Mouse (Mus musculus): ENCODE data around the gene Ttc7b. TPM values are rescaled to one million over a fixed set of nuclear protein-coding genes. Genes with fewer than 3 reads are reported as not detected.

Ttc7b gene
- polyA plus RNA-seq, 1 experiment from 2014 or later = 6.6 TPM

DNA sequence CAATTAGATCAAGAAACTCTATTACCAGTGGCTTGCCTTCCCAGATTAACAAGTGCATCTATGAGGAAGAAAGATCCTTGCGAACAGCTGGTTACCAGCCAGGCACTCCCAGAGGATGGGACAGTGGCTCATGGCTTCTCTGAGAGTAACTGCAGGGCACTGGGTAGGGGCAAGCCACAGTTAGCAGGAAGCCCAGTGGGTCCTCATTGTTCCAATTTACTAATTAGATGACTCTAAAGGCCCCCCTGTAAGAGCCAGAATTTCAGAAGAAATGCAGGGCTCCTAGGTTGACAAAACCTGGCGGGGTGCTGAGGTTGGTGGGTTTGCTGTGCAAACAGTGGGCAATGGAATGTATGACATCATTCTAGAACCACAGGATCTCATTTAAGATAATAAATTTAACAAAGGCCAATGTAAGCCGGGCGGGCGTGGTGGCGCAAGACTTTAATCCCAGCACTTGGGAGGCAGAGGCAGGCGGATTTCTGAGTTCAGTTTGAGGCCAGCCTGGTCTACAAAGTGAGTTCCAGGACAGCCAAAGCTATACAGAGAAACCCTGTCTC is 179.6 kb downstream of the Ttc7b start:
- no peak overlapping the region for H3K4me3 ChIP-seq (ENCODE audit: low read depth, low read length)
- DNase-seq (ENCODE audit: low spot score) (no peak), ATAC-seq (no peak)
- H3K4me2 ChIP-seq (replicated peaks; ENCODE audit: low read depth, low read length) = no peak overlapping the region
- no peaks in the 10 kb centered on the region for H3K9me3 ChIP-seq (ENCODE audit: low read length)
- H3K36me3 ChIP-seq (ENCODE audit: insufficient read depth, low read length) = 0 out of 2 replicates have a peak, but pooled peaks cover 9% of the 10 kb centered on the region
- 88% methylated on average over 7 of the region's 7 CpGs for WGBS
- no peak overlapping the region for H3K27ac ChIP-seq (ENCODE audit: low read length)
- no peaks in the 10 kb centered on the region for H3K27me3 ChIP-seq (replicated peaks; ENCODE audit: insufficient read depth, low read length)
- TF ChIP-seq CTCF (IDR thresholded peaks at IDR 0.05) (no peak), EP300 (IDR thresholded peaks at IDR 0.05) (no peak)
- H3K4me1 ChIP-seq (ENCODE audit: insufficient read depth, low read depth, low read length) = no peaks in the 10 kb centered on the region
- no peak overlapping the region for H3K9ac ChIP-seq (replicated peaks; ENCODE audit: low read depth)

DNA sequence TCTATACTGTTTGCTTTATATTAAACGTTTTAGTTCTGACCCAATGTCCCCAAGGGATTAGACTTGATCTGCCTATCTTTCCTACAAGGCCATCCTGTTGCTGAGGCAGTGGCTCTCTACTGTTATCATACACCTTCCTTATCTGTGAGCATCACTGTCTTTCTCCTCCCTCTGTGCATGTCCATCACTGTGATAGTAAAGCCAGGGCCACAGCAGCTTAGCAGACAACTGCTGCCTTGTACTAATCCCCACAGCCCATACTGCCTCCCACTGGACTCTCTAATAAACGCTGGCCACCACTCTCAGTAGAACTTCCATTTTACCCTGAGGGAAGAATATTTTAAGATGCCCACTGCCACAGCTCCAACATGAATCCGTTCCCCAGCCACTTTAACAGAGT is 182.6 kb downstream of the Ttc7b start:
- Histone ChIP-seq H3K4me3 (ENCODE audit: low read depth, low read length) (no peak overlapping the region), H3K4me2 (replicated peaks; ENCODE audit: low read depth, low read length) (no peak overlapping the region), H3K27ac (ENCODE audit: low read length) (no peak overlapping the region), H3K27me3 (replicated peaks; ENCODE audit: insufficient read depth, low read length) (no peaks in the 10 kb centered on the region), H3K9me3 (ENCODE audit: low read length) (no peaks in the 10 kb centered on the region), H3K4me1 (ENCODE audit: insufficient read depth, low read depth, low read length) (no peaks in the 10 kb centered on the region), H3K36me3 (ENCODE audit: insufficient read depth, low read length) (no peaks in the 10 kb centered on the region), H3K9ac (replicated peaks; ENCODE audit: low read depth) (no peak overlapping the region)
- TF ChIP-seq EP300 (IDR thresholded peaks at IDR 0.05) = no peak
- peak; percentile 62 for TF ChIP-seq CTCF (IDR thresholded peaks at IDR 0.05)
- DNase-seq (ENCODE audit: low spot score) (peak; percentile 32), ATAC-seq (peak; percentile 47; the same call in 1 of the 2 replicates)
- WGBS = 57% methylated on average over 3 of the region's 3 CpGs

DNA sequence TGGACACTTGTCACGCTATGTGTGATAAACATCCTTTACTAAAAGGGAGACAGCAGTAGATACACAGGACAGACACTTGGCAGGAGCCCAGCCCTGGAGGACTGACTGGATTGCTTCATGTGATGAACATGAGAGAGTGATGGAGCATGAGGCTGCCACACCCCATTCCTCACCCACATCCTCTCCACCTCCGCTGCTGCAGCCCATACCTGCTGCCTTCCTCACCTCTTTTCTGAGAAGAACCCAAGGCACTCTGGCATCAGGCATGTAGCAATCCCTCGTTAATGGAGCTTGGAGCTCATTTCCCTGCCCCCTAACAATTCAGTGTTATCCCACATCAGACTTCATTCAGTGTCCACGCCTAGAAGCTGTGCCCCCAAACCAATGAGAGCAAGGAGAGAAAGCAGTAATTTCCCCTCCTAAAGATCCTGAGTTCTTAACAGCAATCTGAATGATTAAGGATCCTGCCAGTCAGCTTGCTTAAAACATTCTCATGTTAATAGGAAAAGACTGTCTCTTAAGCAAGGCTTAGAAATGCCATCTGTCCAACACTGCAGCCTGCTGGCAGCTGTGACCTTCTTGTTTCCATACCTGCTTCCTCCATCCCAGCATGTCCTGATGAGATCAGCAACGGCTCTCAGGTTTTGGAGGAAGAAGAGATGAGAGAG is 183.1 kb downstream of the Ttc7b start:
- DNase-seq (ENCODE audit: low spot score) (peak; percentile 54), ATAC-seq (peak; percentile 46; the same call in 1 of the 2 replicates)
- 59% methylated on average over 5 of the region's 5 CpGs for WGBS
- H3K9ac ChIP-seq (replicated peaks; ENCODE audit: low read depth) = no peak overlapping the region
- H3K27ac ChIP-seq (ENCODE audit: low read length) = no peak overlapping the region
- H3K9me3 ChIP-seq (ENCODE audit: low read length) = no peaks in the 10 kb centered on the region
- H3K4me1 ChIP-seq (ENCODE audit: insufficient read depth, low read depth, low read length) = no peaks in the 10 kb centered on the region
- H3K27me3 ChIP-seq (replicated peaks; ENCODE audit: insufficient read depth, low read length) = no peaks in the 10 kb centered on the region
- H3K4me2 ChIP-seq (replicated peaks; ENCODE audit: low read depth, low read length) = no peak overlapping the region
- H3K4me3 ChIP-seq (ENCODE audit: low read depth, low read length) = no peak overlapping the region
- TF ChIP-seq CTCF (IDR thresholded peaks at IDR 0.05) (peak; percentile 64), EP300 (IDR thresholded peaks at IDR 0.05) (no peak)
- H3K36me3 ChIP-seq (ENCODE audit: insufficient read depth, low read length) = no peaks in the 10 kb centered on the region

- H3K9ac ChIP-seq (replicated peaks; ENCODE audit: low read depth) = no peak overlapping the region
- H3K36me3 ChIP-seq (ENCODE audit: insufficient read depth, low read length) = no peaks in the 10 kb centered on the region
- no peak overlapping the region for H3K4me2 ChIP-seq (replicated peaks; ENCODE audit: low read depth, low read length)
- DNase-seq (ENCODE audit: low spot score) = no peak
- no peak overlapping the region for H3K27ac ChIP-seq (ENCODE audit: low read length)
- H3K4me1 ChIP-seq (ENCODE audit: insufficient read depth, low read depth, low read length) = no peaks in the 10 kb centered on the region
- H3K27me3 ChIP-seq (replicated peaks; ENCODE audit: insufficient read depth, low read length) = no peaks in the 10 kb centered on the region
- TF ChIP-seq EP300 (IDR thresholded peaks at IDR 0.05) = no peak
- no peak for TF ChIP-seq CTCF (IDR thresholded peaks at IDR 0.05)
- H3K4me3 ChIP-seq (ENCODE audit: low read depth, low read length) = no peak overlapping the region
- no peak for ATAC-seq
- no peaks in the 10 kb centered on the region for H3K9me3 ChIP-seq (ENCODE audit: low read length)
- 65% methylated on average over 5 of the region's 5 CpGs for WGBS
These were observed 184.4 kb downstream of the Ttc7b start for GRCm38 (mm10) chr12:100336241-100336640.

DNA sequence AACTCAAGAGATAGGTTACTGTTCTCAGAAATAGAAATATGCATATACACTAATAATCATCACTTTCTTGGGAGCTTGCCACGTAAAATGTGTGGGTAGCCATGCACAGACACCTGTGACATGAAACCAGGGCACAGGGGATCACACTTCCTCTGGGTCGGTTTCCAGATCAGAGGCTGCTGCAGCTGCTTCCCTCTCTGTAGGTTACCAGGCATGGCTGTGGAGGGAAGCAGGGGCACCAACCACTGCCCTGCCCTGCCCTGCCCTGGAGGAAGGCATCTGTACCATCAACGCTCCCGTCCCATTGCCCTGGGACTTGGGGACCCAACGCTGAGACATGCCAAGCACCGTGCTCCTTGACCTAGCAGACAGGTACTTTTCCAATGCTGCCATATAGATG is 188.8 kb downstream of the Ttc7b start:
- H3K9me3 ChIP-seq (ENCODE audit: low read length) = no peaks in the 10 kb centered on the region
- ATAC-seq (no peak), DNase-seq (ENCODE audit: low spot score) (no peak)
- TF ChIP-seq CTCF (IDR thresholded peaks at IDR 0.05) = no peak
- no peak for TF ChIP-seq EP300 (IDR thresholded peaks at IDR 0.05)
- WGBS = 96% methylated on average over 6 of the region's 6 CpGs
- no peaks in the 10 kb centered on the region for H3K27me3 ChIP-seq (replicated peaks; ENCODE audit: insufficient read depth, low read length)
- H3K27ac ChIP-seq (ENCODE audit: low read length) = no peak overlapping the region
- no peak overlapping the region for H3K9ac ChIP-seq (replicated peaks; ENCODE audit: low read depth)
- no peaks in the 10 kb centered on the region for H3K36me3 ChIP-seq (ENCODE audit: insufficient read depth, low read length)
- H3K4me2 ChIP-seq (replicated peaks; ENCODE audit: low read depth, low read length) = no peak overlapping the region
- H3K4me3 ChIP-seq (ENCODE audit: low read depth, low read length) = no peak overlapping the region
- H3K4me1 ChIP-seq (ENCODE audit: insufficient read depth, low read depth, low read length) = no peaks in the 10 kb centered on the region

DNA sequence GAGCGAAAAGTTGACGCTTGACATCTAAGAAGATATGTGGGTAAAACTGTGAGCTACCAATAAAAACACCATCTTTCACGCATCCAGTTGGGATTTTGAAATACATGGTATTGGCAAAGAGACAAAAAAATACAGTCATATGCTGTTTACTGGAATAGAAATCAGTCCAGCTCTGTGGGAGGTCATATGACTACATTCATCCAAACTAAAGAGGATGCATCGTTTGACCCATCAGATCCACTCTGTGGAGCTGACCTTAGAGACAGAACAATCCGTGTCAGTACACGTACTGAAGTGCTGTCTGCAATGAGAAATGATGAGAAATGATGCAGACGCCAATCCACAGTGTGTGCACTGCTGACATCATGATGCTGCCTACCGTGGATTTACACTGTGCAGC is 190.4 kb downstream of the Ttc7b start:
- no peak overlapping the region for H3K4me3 ChIP-seq (ENCODE audit: low read depth, low read length)
- no peaks in the 10 kb centered on the region for H3K9me3 ChIP-seq (ENCODE audit: low read length)
- no peak overlapping the region for H3K27ac ChIP-seq (ENCODE audit: low read length)
- no peaks in the 10 kb centered on the region for H3K36me3 ChIP-seq (ENCODE audit: insufficient read depth, low read length)
- ATAC-seq (no peak), DNase-seq (ENCODE audit: low spot score) (peak; percentile 44)
- WGBS = 74% methylated on average over 8 of the region's 8 CpGs
- no peaks in the 10 kb centered on the region for H3K27me3 ChIP-seq (replicated peaks; ENCODE audit: insufficient read depth, low read length)
- no peak overlapping the region for H3K9ac ChIP-seq (replicated peaks; ENCODE audit: low read depth)
- H3K4me2 ChIP-seq (replicated peaks; ENCODE audit: low read depth, low read length) = no peak overlapping the region
- no peaks in the 10 kb centered on the region for H3K4me1 ChIP-seq (ENCODE audit: insufficient read depth, low read depth, low read length)
- TF ChIP-seq CTCF (IDR thresholded peaks at IDR 0.05) (no peak), EP300 (IDR thresholded peaks at IDR 0.05) (no peak)
